In genomic region chr3:92870116-92870515, GRCm38 (mm10) we compare ENCODE assay signal across 33 mouse cellular contexts. TPM values are rescaled to one million over a fixed set of nuclear protein-coding genes. Genes with fewer than 3 reads are reported as not detected.
"Had no signal": no experiment of that assay in that cellular context is flagged by ENCODE, and none has a peak within 500 bp of the region (broad histone marks: within the 10 kb centered on the region; RNA-seq: fewer than 3 reads in every experiment).

Gene 2310050C09Rik (minus strand): TSS chr3:92870216.

- H3K9ac ChIP-seq: embryonic facial prominence, embryonic 12.5 days; embryonic facial prominence, embryonic 13.5 days; embryonic facial prominence, embryonic 15.5 days; forebrain, embryonic 12.5 days; forebrain, embryonic 13.5 days; forebrain, embryonic 15.5 days; forebrain, postnatal 0 days had no signal

- DNase-seq: cerebellum, adult 9-10 months; cerebellum, adult 9-11 months; cerebellum, postnatal 10 days; cerebellum, postnatal 14 days; cerebellum, postnatal 25 days; cerebellum, postnatal 36 days; embryo, embryonic 11 days; forebrain, postnatal 0 days; gastrocnemius, adult 2 months; gastrocnemius, postnatal 10 days; gastrocnemius, postnatal 14 days; gastrocnemius, postnatal 25 days; gastrocnemius, postnatal 36 days; heart, adult 11 months; heart, adult 18-20 months; heart, adult 2 months had no signal

- H3K4me1 ChIP-seq: embryonic facial prominence, embryonic 10.5 days; embryonic facial prominence, embryonic 12.5 days; embryonic facial prominence, embryonic 13.5 days; embryonic facial prominence, embryonic 15.5 days; forebrain, embryonic 10.5 days; forebrain, embryonic 12.5 days; forebrain, embryonic 13.5 days; forebrain, embryonic 15.5 days had no signal

- ATAC-seq: forebrain, embryonic 13.5 days; forebrain, embryonic 14.5 days; forebrain, embryonic 15.5 days; forebrain, embryonic 16.5 days; forebrain, postnatal 0 days had no signal

- H3K4me2 ChIP-seq: embryonic facial prominence, embryonic 12.5 days; embryonic facial prominence, embryonic 13.5 days; embryonic facial prominence, embryonic 15.5 days; forebrain, embryonic 12.5 days; forebrain, embryonic 13.5 days; forebrain, embryonic 15.5 days had no signal

- H3K27me3 ChIP-seq: embryonic facial prominence, embryonic 12.5 days; embryonic facial prominence, embryonic 13.5 days; embryonic facial prominence, embryonic 15.5 days; forebrain, embryonic 12.5 days; forebrain, embryonic 13.5 days; forebrain, embryonic 15.5 days had no signal

- H3K4me3 ChIP-seq: embryonic facial prominence, embryonic 10.5 days; embryonic facial prominence, embryonic 12.5 days; embryonic facial prominence, embryonic 13.5 days; embryonic facial prominence, embryonic 15.5 days; erythroblast, embryonic 14.5 days; forebrain, embryonic 10.5 days; forebrain, embryonic 12.5 days; forebrain, embryonic 13.5 days; forebrain, embryonic 15.5 days; gastrocnemius, adult 2 months; heart, adult 2 months had no signal

- H3K27ac ChIP-seq: embryonic facial prominence, embryonic 10.5 days; embryonic facial prominence, embryonic 12.5 days; embryonic facial prominence, embryonic 13.5 days; embryonic facial prominence, embryonic 15.5 days; forebrain, embryonic 10.5 days; forebrain, embryonic 12.5 days; forebrain, embryonic 13.5 days; forebrain, embryonic 15.5 days; gastrocnemius, adult 2 months; heart, adult 2 months had no signal

- H3K9me3 ChIP-seq: embryonic facial prominence, embryonic 10.5 days; embryonic facial prominence, embryonic 12.5 days; embryonic facial prominence, embryonic 13.5 days; embryonic facial prominence, embryonic 15.5 days; forebrain, embryonic 10.5 days; forebrain, embryonic 12.5 days; forebrain, embryonic 13.5 days; forebrain, embryonic 15.5 days had no signal

- H3K36me3 ChIP-seq: embryonic facial prominence, embryonic 10.5 days; embryonic facial prominence, embryonic 12.5 days; embryonic facial prominence, embryonic 13.5 days; embryonic facial prominence, embryonic 15.5 days; forebrain, embryonic 10.5 days; forebrain, embryonic 12.5 days; forebrain, embryonic 15.5 days had no signal

RNA-seq across cellular contexts. Expression of gene 2310050C09Rik, which starts in this region (rescaled TPM):
- polyA plus RNA-seq: cortical plate, adult 2 months; embryonic facial prominence, embryonic 10.5 days; embryonic facial prominence, embryonic 11.5 days; embryonic facial prominence, embryonic 12.5 days; embryonic facial prominence, embryonic 13.5 days; embryonic facial prominence, embryonic 14.5 days; erythroblast, embryonic 14.5 days; forebrain, embryonic 10.5 days; forebrain, embryonic 11.5 days; forebrain, embryonic 12.5 days; forebrain, embryonic 13.5 days; forebrain, embryonic 14.5 days; forebrain, embryonic 15.5 days; forebrain, embryonic 16.5 days; forebrain, postnatal 0 days; frontal cortex, adult 2 months; gonadal fat pad, adult 2 months; heart, adult 2 months had no signal
